In the genomic region with DNA sequence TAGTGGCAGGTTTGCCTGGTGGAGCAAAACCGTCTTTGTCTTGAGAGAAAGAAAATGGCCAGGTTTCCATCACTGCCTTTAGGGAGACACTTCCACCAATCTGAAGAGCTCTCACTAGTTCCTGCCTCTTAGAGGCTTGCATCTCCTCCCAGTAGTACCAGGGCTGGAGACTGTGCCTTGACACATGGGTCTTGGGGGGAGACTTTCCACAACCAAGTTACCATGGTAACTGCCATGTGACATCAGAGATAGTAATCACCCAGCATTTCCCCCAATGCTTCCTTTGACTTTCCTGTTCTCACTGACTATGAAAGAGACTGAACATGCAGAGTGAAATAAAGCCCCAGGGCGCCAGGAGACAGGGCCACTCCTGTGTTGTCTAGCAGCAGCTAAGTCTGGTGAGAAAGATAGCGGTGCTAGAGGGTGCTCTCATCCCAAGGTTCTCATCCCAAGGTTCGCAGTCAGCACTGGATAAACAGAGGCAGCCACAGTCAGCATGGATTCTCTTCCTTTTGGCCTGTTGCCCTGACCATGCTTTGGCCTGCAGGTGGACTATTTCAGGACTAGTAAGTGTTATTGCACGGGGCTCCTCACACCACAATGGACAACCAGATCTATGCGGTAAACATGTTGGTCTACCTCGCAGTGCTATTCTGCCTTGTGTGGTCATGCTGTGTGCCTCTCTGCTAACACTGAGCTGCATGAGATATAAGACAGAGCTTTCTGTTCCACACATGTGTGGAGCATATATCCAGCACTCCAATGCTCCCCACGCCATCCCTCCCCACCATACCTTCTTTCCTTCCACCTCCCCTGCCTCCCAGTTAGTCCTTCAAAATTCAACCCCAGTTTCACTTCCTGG, we compare ENCODE assay signal across 9 mouse cellular contexts.
DNase-seq lines count a peak whose midpoint lies in the region; ATAC-seq and TF ChIP-seq lines count a peak whose summit lies in the region.
"Had no signal": no experiment of that assay in that cellular context is flagged by ENCODE, and none has a peak within 500 bp of the region (broad histone marks: within the 10 kb centered on the region; RNA-seq: fewer than 3 reads in every experiment).

No protein-coding gene starts in this region.

- peak overlapping the region; percentile 35; the same call in 1 of the 2 replicates for H3K27ac ChIP-seq in intestine, embryonic 16.5 days (ENCODE audit: low read length)
- no peak overlapping the region for H3K27ac ChIP-seq in intestine, postnatal 0 days (ENCODE audit: low read depth, low read length)
- H3K27ac ChIP-seq in embryonic facial prominence, embryonic 11.5 days (replicated peaks; ENCODE audit: low read depth, low read length) = no peak overlapping the region
- H3K27ac ChIP-seq in limb, embryonic 15.5 days = peak overlapping the region; percentile 54
- no peak overlapping the region for H3K27ac ChIP-seq in layer of hippocampus, adult 2 months

- H3K4me3 ChIP-seq in intestine, embryonic 16.5 days (ENCODE audit: low read length) = no peak overlapping the region
- H3K4me3 ChIP-seq in intestine, postnatal 0 days (ENCODE audit: low read depth, low read length) = no peak overlapping the region
- no peak overlapping the region for H3K4me3 ChIP-seq in embryonic facial prominence, embryonic 11.5 days (ENCODE audit: low read depth, low read length)
- H3K4me3 ChIP-seq in limb, embryonic 15.5 days = no peak overlapping the region
- H3K4me3 ChIP-seq in layer of hippocampus, adult 2 months = no peak overlapping the region

- no peak overlapping the region for H3K4me2 ChIP-seq in intestine, embryonic 16.5 days (ENCODE audit: low read depth, low read length)
- H3K4me2 ChIP-seq in intestine, postnatal 0 days (replicated peaks; ENCODE audit: low read depth) = no peak overlapping the region
- H3K4me2 ChIP-seq in embryonic facial prominence, embryonic 11.5 days (ENCODE audit: low read depth, low read length) = no peak overlapping the region
- no peak overlapping the region for H3K4me2 ChIP-seq in limb, embryonic 15.5 days

- peaks cover 6% of the 10 kb centered on the region for H3K4me1 ChIP-seq in intestine, embryonic 16.5 days (ENCODE audit: control insufficient read depth, insufficient read depth, low read length)
- no peaks in the 10 kb centered on the region for H3K4me1 ChIP-seq in intestine, postnatal 0 days (replicated peaks; ENCODE audit: control insufficient read depth, insufficient read depth, low read length)
- H3K4me1 ChIP-seq in embryonic facial prominence, embryonic 11.5 days (ENCODE audit: control insufficient read depth, insufficient read depth, low read length) = no peaks in the 10 kb centered on the region
- H3K4me1 ChIP-seq in limb, embryonic 15.5 days = peaks cover 14% of the 10 kb centered on the region

- no peak for ATAC-seq in intestine, embryonic 16.5 days
- no peak for ATAC-seq in intestine, postnatal 0 days
- ATAC-seq in embryonic facial prominence, embryonic 11.5 days (replicated peaks; ENCODE audit: insufficient number of reproducible peaks, low FRiP score, low TSS enrichment, low read depth) = no peak
- peak; percentile 35; the same call in 1 of the 2 replicates for ATAC-seq in limb, embryonic 15.5 days (ENCODE audit: insufficient number of reproducible peaks, low FRiP score, low TSS enrichment, low read depth)

- 59% methylated on average over 8 of the region's 8 CpGs for WGBS in intestine, embryonic 16.5 days
- WGBS in intestine, postnatal 0 days = 61% methylated on average over 8 of the region's 8 CpGs
- 72% methylated on average over 8 of the region's 8 CpGs for WGBS in embryonic facial prominence, embryonic 11.5 days
- WGBS in limb, embryonic 15.5 days = 62% methylated on average over 8 of the region's 8 CpGs

- H3K9me3 ChIP-seq in intestine, embryonic 16.5 days (ENCODE audit: control insufficient read depth, low read length) = no peaks in the 10 kb centered on the region
- H3K9me3 ChIP-seq in intestine, postnatal 0 days (ENCODE audit: control insufficient read depth) = no peaks in the 10 kb centered on the region
- H3K9me3 ChIP-seq in embryonic facial prominence, embryonic 11.5 days (replicated peaks; ENCODE audit: control insufficient read depth, low read length) = no peaks in the 10 kb centered on the region
- H3K9me3 ChIP-seq in limb, embryonic 15.5 days = no peaks in the 10 kb centered on the region

- DNase-seq in ES-CJ7 (ENCODE audit: low read depth, low spot score) = peak; percentile 20
- peak; percentile 15 for DNase-seq in embryonic facial prominence, embryonic 11.5 days (ENCODE audit: low spot score)
- DNase-seq in layer of hippocampus, adult 2 months (ENCODE audit: low spot score in 2 of 2) = no peak
- no peak for DNase-seq in adrenal gland, adult 2 months
- DNase-seq in urinary bladder, postnatal 25 days (ENCODE audit: low spot score) = no peak
- DNase-seq: cerebellum, adult 11 months had no signal

- H3K9ac ChIP-seq in intestine, embryonic 16.5 days (ENCODE audit: low read depth, low read length) = no peak overlapping the region
- H3K9ac ChIP-seq in intestine, postnatal 0 days (ENCODE audit: low read depth, low read length) = no peak overlapping the region
- no peak overlapping the region for H3K9ac ChIP-seq in embryonic facial prominence, embryonic 11.5 days (replicated peaks; ENCODE audit: low read length)
- no peak overlapping the region for H3K9ac ChIP-seq in limb, embryonic 15.5 days

- no peak for TF ChIP-seq CTCF in intestine, postnatal 0 days (IDR thresholded peaks at IDR 0.05; ENCODE audit: low read depth)
- no peak for TF ChIP-seq CTCF in layer of hippocampus, adult 2 months (conservative IDR thresholded peaks at IDR 0.05)

- no peaks in the 10 kb centered on the region for H3K36me3 ChIP-seq in intestine, embryonic 16.5 days (ENCODE audit: control insufficient read depth, insufficient read depth, low read length)
- H3K36me3 ChIP-seq in intestine, postnatal 0 days (ENCODE audit: control insufficient read depth, insufficient read depth) = no peaks in the 10 kb centered on the region
- no peaks in the 10 kb centered on the region for H3K36me3 ChIP-seq in embryonic facial prominence, embryonic 11.5 days (replicated peaks; ENCODE audit: control insufficient read depth, insufficient read depth, low read depth, low read length)
- no peaks in the 10 kb centered on the region for H3K36me3 ChIP-seq in limb, embryonic 15.5 days

- H3K27me3 ChIP-seq in intestine, embryonic 16.5 days (replicated peaks; ENCODE audit: control insufficient read depth, insufficient read depth, low read length) = no peaks in the 10 kb centered on the region
- H3K27me3 ChIP-seq in intestine, postnatal 0 days (replicated peaks; ENCODE audit: control insufficient read depth, insufficient read depth, low read length) = no peaks in the 10 kb centered on the region
- H3K27me3 ChIP-seq in embryonic facial prominence, embryonic 11.5 days (ENCODE audit: control insufficient read depth, insufficient read depth, low read length) = no peaks in the 10 kb centered on the region
- H3K27me3 ChIP-seq in limb, embryonic 15.5 days = no peaks in the 10 kb centered on the region

Comparison
In these comparisons a context has a peak if more than half of its experiments do, and no peak if none do; other contexts are left out.
1. H3K27ac ChIP-seq: peak in intestine, embryonic 16.5 days (single experiment) and limb, embryonic 15.5 days (single experiment); none in intestine, postnatal 0 days (single experiment), embryonic facial prominence, embryonic 11.5 days (single experiment) and layer of hippocampus, adult 2 months (single experiment).
2. DNase-seq: peak in ES-CJ7 (single experiment) and embryonic facial prominence, embryonic 11.5 days (single experiment); none in layer of hippocampus, adult 2 months (0 of 2), adrenal gland, adult 2 months (single experiment) and urinary bladder, postnatal 25 days (single experiment).